Mouse (Mus musculus): ENCODE data around the gene Cd38.

- TF ChIP-seq CTCF (IDR thresholded peaks at IDR 0.05) (no peak), EP300 (IDR thresholded peaks at IDR 0.05) (no peak)
These were observed 8.3 kb upstream of the Cd38 start for GRCm38 (mm10) chr5:43860096-43860495.

Data from lung, postnatal 0 days (tissue).